Mouse (Mus musculus): ENCODE data around the gene Atp6ap1. TPM values are rescaled to one million over a fixed set of nuclear protein-coding genes. Genes with fewer than 3 reads are reported as not detected.

The Atp6ap1 gene
- polyA plus RNA-seq, 1 experiment from 2014 or later: 115 TPM

DNA sequence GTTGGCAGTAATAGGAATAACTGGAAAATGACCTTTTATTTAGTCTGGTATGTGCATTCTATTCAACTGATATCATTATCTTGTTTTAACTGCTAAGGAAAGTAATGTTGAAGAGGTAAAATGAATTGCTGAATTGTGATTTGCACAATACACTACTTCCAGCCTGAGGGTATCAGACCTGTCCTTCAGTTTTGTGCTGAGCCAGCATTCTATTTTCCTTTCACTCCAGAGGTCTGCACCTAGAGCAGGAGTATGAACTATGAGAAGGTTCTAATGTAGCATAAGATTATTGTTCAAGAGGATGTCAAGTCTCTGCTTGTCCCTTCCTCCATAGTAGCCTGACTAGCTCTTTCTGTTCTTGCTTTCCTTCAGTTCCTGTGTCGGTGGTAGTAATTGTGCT, 1.5 kb downstream of the Atp6ap1 start:
- Histone ChIP-seq H3K27ac (ENCODE audit: low read depth, low read length) (no peak overlapping the region), H3K4me1 (replicated peaks; ENCODE audit: control insufficient read depth, insufficient read depth, low read length) (no peaks in the 10 kb centered on the region), H3K36me3 (ENCODE audit: control insufficient read depth, insufficient read depth) (0 out of 2 replicates have a peak, but pooled peaks cover 7% of the 10 kb centered on the region), H3K9me3 (ENCODE audit: control insufficient read depth) (no peaks in the 10 kb centered on the region), H3K27me3 (replicated peaks; ENCODE audit: control insufficient read depth, insufficient read depth, low read length) (no peaks in the 10 kb centered on the region), H3K9ac (ENCODE audit: low read depth, low read length) (no peak overlapping the region), H3K4me2 (replicated peaks; ENCODE audit: low read depth) (no peak overlapping the region), H3K4me3 (ENCODE audit: low read depth, low read length) (no peak overlapping the region)
- TF ChIP-seq CTCF (IDR thresholded peaks at IDR 0.05; ENCODE audit: low read depth): no peak
- 79% methylated on average over 1 of the region's 1 CpGs for WGBS
- no peak for ATAC-seq

- 81% methylated on average over 3 of the region's 3 CpGs for WGBS
- no peaks in the 10 kb centered on the region for H3K27me3 ChIP-seq (replicated peaks; ENCODE audit: control insufficient read depth, insufficient read depth, low read length)
- no peak for TF ChIP-seq CTCF (IDR thresholded peaks at IDR 0.05; ENCODE audit: low read depth)
These were observed 2.8 kb downstream of the Atp6ap1 start for GRCm38 (mm10) chrX:74299721-74300120.

DNA sequence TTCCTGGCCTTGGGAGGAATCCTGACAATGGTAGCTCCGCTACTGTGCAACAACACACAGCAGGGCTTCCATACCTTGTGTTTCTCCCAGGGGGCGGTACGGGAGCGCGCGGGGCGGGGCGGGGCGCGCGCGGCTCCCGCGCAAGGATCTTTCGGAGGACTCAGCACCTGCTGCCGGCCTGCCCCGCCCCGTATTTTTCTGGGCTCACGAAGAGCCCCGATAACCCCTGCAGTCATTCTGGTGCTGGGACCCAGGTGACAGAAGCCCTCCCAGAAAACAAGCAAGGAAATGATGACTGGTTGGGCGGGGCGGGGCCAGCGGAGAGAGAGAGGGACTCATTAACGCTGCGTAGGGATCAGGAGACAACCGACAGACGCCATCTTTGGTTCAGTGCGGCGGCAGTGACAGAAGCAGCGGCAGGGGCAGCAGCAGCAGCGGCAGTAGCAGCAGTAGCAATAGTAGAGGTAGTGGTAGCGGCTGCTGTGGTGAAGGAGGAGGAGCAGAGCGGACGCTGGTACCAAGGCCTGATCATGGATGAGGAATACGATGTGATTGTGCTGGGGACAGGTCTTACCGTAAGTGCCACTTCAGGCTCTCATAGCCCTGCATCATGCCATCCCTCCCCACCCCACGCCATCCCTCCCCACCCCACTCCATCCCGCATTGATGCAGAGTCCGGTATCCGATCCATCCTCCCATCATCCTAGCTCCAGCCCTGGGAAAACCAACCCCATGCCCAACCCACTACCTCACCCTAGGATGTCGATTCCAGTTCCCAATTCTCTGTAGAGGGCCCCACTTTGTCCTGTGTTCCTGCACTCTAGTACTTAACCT, 8.2 kb downstream of the Atp6ap1 start, which contains the start of gene Gdi1:
Gene Gdi1 (plus strand): TSS at position 132 of the 834 bp plus-strand sequence.
- Histone ChIP-seq H3K4me2 (replicated peaks; ENCODE audit: low read depth) (peak within 1 kb of the TSS; percentile 63), H3K4me1 (replicated peaks; ENCODE audit: control insufficient read depth, insufficient read depth, low read length) (no peaks in the 10 kb centered on the region), H3K9me3 (ENCODE audit: control insufficient read depth) (no peaks in the 10 kb centered on the region), H3K27ac (ENCODE audit: low read depth, low read length) (peak within 1 kb of the TSS; percentile 84), H3K36me3 (ENCODE audit: control insufficient read depth, insufficient read depth) (0 out of 2 replicates have a peak, but pooled peaks cover 10% of the 10 kb centered on the region), H3K9ac (ENCODE audit: low read depth, low read length) (peak within 1 kb of the TSS; percentile 65), H3K4me3 (ENCODE audit: low read depth, low read length) (peak within 1 kb of the TSS; percentile 52), H3K27me3 (replicated peaks; ENCODE audit: control insufficient read depth, insufficient read depth, low read length) (no peaks in the 10 kb centered on the region)
- TF ChIP-seq CTCF (IDR thresholded peaks at IDR 0.05; ENCODE audit: low read depth): peak; percentile 54
- 20% methylated on average over 41 of the region's 41 CpGs for WGBS
- peak; percentile 90 for ATAC-seq

More at GRCm38 (mm10) chrX:74299721-74300120, 2.8 kb downstream of the Atp6ap1 start:
- no peak overlapping the region for H3K9ac ChIP-seq (ENCODE audit: low read depth, low read length)
- no peak overlapping the region for H3K4me2 ChIP-seq (replicated peaks; ENCODE audit: low read depth)
- no peak overlapping the region for H3K4me3 ChIP-seq (ENCODE audit: low read depth, low read length)
- H3K4me1 ChIP-seq (replicated peaks; ENCODE audit: control insufficient read depth, insufficient read depth, low read length): no peaks in the 10 kb centered on the region
- no peak overlapping the region for H3K27ac ChIP-seq (ENCODE audit: low read depth, low read length)
- no peak for ATAC-seq
- H3K9me3 ChIP-seq (ENCODE audit: control insufficient read depth): no peaks in the 10 kb centered on the region
- H3K36me3 ChIP-seq (ENCODE audit: control insufficient read depth, insufficient read depth): 0 out of 2 replicates have a peak, but pooled peaks cover 7% of the 10 kb centered on the region

- WGBS: 23% methylated on average over 58 of the region's 59 CpGs
These were observed 15.9 kb downstream of the Atp6ap1 start, which contains the start of gene Fam50a for GRCm38 (mm10) chrX:74312540-74313464. Gene Fam50a (plus strand): TSS chrX:74313033.

GRCm38 (mm10) chrX:74328725-74329161, 31.8 kb downstream of the Atp6ap1 start, which contains the start of gene Plxna3:
Gene Plxna3 (plus strand): TSS chrX:74329066.
- H3K4me1 ChIP-seq (replicated peaks; ENCODE audit: control insufficient read depth, insufficient read depth, low read length): no peaks in the 10 kb centered on the region
- no peaks in the 10 kb centered on the region for H3K36me3 ChIP-seq (ENCODE audit: control insufficient read depth, insufficient read depth)
- H3K9ac ChIP-seq (ENCODE audit: low read depth, low read length): peak within 1 kb of the TSS; percentile 53
- peak within 1 kb of the TSS; percentile 68 for H3K4me2 ChIP-seq (replicated peaks; ENCODE audit: low read depth)
- no peak within 1 kb of the TSS for H3K27ac ChIP-seq (ENCODE audit: low read depth, low read length)
- 23% methylated on average over 30 of the region's 30 CpGs for WGBS
- peak; percentile 94 for ATAC-seq
- H3K4me3 ChIP-seq (ENCODE audit: low read depth, low read length): peak within 1 kb of the TSS; percentile 42
- no peaks in the 10 kb centered on the region for H3K27me3 ChIP-seq (replicated peaks; ENCODE audit: control insufficient read depth, insufficient read depth, low read length)
- H3K9me3 ChIP-seq (ENCODE audit: control insufficient read depth): no peaks in the 10 kb centered on the region
- TF ChIP-seq CTCF (IDR thresholded peaks at IDR 0.05; ENCODE audit: low read depth): no peak

More at GRCm38 (mm10) chrX:74312540-74313464, 15.9 kb downstream of the Atp6ap1 start, which contains the start of gene Fam50a:
- peak within 1 kb of the TSS; percentile 77 for H3K4me2 ChIP-seq (replicated peaks; ENCODE audit: low read depth)
- H3K4me3 ChIP-seq (ENCODE audit: low read depth, low read length): peak within 1 kb of the TSS; percentile 53
- ATAC-seq: peak; percentile 95
- H3K9me3 ChIP-seq (ENCODE audit: control insufficient read depth): no peaks in the 10 kb centered on the region
- no peak; the same call in 1 of the 2 replicates for TF ChIP-seq CTCF (IDR thresholded peaks at IDR 0.05; ENCODE audit: low read depth)
- H3K27ac ChIP-seq (ENCODE audit: low read depth, low read length): peak within 1 kb of the TSS; percentile 78
- H3K4me1 ChIP-seq (replicated peaks; ENCODE audit: control insufficient read depth, insufficient read depth, low read length): no peaks in the 10 kb centered on the region
- H3K36me3 ChIP-seq (ENCODE audit: control insufficient read depth, insufficient read depth): peaks cover 10% of the 10 kb centered on the region; the same call in 1 of the 2 replicates
- peak within 1 kb of the TSS; percentile 70 for H3K9ac ChIP-seq (ENCODE audit: low read depth, low read length)
- H3K27me3 ChIP-seq (replicated peaks; ENCODE audit: control insufficient read depth, insufficient read depth, low read length): no peaks in the 10 kb centered on the region

All from intestine, postnatal 0 days (tissue).